Mouse (Mus musculus) liver, postnatal 0 days (tissue): Measurements from ENCODE around the gene Zbtb7b. TPM values are rescaled to one million over a fixed set of nuclear protein-coding genes. Genes with fewer than 3 reads are reported as not detected.

Experiments used
- ATAC-seq: fragments of 200-750 bp; cut with Nextera tagmentation; 2 replicates; pipeline ENCODE4 v1.8.0; 2017; ENCODE audit warnings: mild to moderate bottlenecking, moderate library complexity
- DNase-seq: peaks from one replicate; pipeline ENCODE4 v3.0.0-alpha.2; 2016
- H3K27ac ChIP-seq: fragments of 300-500 bp; sonication (generic); 2 replicates; pipeline ENCODE4 v1.5.1; 2014; ENCODE audit warnings: antibody characterized with exemption, moderate library complexity, mild to moderate bottlenecking, low read depth
- H3K27me3 ChIP-seq: fragments of 300-500 bp; sonication (generic); 2 replicates; pipeline ENCODE4 v1.6.1; 2014; ENCODE audit warnings: low read length, control low read depth, mixed read lengths; ENCODE audit not compliant: insufficient read depth
- H3K36me3 ChIP-seq: fragments of 300-500 bp; sonication (generic); replicated peaks from 2 replicates; pipeline ENCODE4 v1.6.1; 2014; ENCODE audit warnings: mild to moderate bottlenecking, control low read depth, low read length, moderate library complexity, mixed read lengths; ENCODE audit not compliant: insufficient read depth
- H3K4me1 ChIP-seq: fragments of 300-500 bp; sonication (generic); 2 replicates; pipeline ENCODE4 v1.6.1; 2014; ENCODE audit warnings: antibody characterized with exemption, mild to moderate bottlenecking, control low read depth; ENCODE audit not compliant: insufficient read depth
- H3K4me2 ChIP-seq: fragments of 300-500 bp; sonication (generic); 2 replicates; pipeline ENCODE4 v1.6.1; 2014; ENCODE audit warnings: low read depth, mild to moderate bottlenecking, low read length, moderate library complexity, mixed read lengths
- H3K4me3 ChIP-seq: fragments of 300-500 bp; sonication (generic); 2 replicates; pipeline ENCODE4 v1.5.1; 2014; ENCODE audit warnings: low read depth, low read length
- H3K9ac ChIP-seq: fragments of 300-500 bp; sonication (generic); replicated peaks from 2 replicates; pipeline ENCODE4 v1.6.1; 2014; ENCODE audit warnings: mild to moderate bottlenecking, moderate library complexity
- H3K9me3 ChIP-seq: fragments of 300-500 bp; sonication (generic); 2 replicates; pipeline ENCODE4 v1.6.1; 2016; ENCODE audit warnings: mild to moderate bottlenecking, control low read depth, low read length, mixed read lengths
- CTCF ChIP-seq: sonication (generic); IDR thresholded peaks from 2 replicates; pipeline ENCODE4 v1.5.1; 2016; ENCODE audit warnings: antibody characterized with exemption, low read depth
- EP300 ChIP-seq: IDR thresholded peaks from 2 replicates; pipeline ENCODE4 v1.6.1; 2016; ENCODE audit warnings: antibody characterized with exemption, low read depth, mild to moderate bottlenecking
- WGBS: fragments of 180-500 bp; shearing (Covaris S2); extraction: QIAGEN DNeasy Blood & Tissue Kit; methylation state at CpG from one replicate; pipeline ENCODE4 v1.1.7; 2014; ENCODE audit not compliant: insufficient replicate concordance; 5-methylcytosine and 5-hydroxymethylcytosine counted together
- polyA plus RNA-seq: library from polyadenylated mRNA; unstranded; fragments of >200 nt; fragmentation: Nextera tagmentation; extraction: Ambion mirVana; gene quantifications from 2 replicates; pipeline ENCODE4 v1.2.1, GENCODE M21; 2015

Zbtb7b gene
- polyA plus RNA-seq, 1 experiment from 2014 or later: 4.1 TPM

DNA sequence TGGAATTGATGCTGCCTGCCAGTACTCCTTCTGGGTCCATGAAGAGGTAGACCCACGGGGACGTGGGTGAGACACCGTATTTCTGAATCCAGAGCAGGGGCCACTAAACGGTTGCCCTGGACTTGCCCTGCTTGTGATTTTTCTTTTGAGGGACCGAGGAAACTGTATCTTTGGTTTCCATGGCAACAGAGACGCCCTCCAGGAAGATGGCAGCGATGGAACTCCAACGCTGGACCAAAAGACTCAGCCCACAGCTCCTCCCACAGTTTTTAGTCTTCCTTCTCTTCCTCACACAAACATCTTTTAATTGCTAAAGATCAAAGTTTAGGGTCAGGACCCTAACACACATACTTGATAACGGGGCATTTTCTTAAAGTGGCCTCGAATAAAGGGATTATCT lies 62.6 kb downstream of the Zbtb7b start:
- H3K27me3 ChIP-seq: peaks cover 20% of the 10 kb centered on the region
- no peaks in the 10 kb centered on the region for H3K4me1 ChIP-seq
- ATAC-seq (no peak), DNase-seq (no peak)
- no peaks in the 10 kb centered on the region for H3K36me3 ChIP-seq
- no peak overlapping the region for H3K9ac ChIP-seq
- H3K4me2 ChIP-seq: no peak overlapping the region
- H3K27ac ChIP-seq: no peak overlapping the region
- H3K9me3 ChIP-seq: no peaks in the 10 kb centered on the region
- H3K4me3 ChIP-seq: no peak overlapping the region
- WGBS: 63% methylated on average over 10 of the region's 10 CpGs
- TF ChIP-seq CTCF (no peak), EP300 (no peak)

DNA sequence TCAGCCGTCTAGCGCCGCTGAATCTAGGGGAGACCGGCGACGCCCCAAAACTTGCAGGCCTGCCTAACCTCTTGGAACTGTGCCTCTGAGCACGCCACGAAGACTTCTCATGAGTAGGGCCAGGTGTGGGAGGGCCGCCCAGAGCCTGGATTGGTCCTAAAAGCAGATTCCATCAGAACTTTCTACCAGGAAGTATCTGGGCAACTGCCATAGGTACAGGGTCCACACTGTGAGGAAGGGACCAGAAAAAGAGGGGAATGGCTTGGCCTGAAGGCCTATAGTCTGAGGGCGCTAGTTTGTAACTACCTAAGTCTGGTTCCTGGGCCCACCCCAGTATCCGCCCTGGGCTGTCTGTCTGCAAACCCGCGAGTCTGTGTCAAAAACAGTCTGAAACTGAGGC lies 63.0 kb downstream of the Zbtb7b start:
- no peak for ATAC-seq
- no peak overlapping the region for H3K27ac ChIP-seq
- 74% methylated on average over 13 of the region's 13 CpGs for WGBS

DNA sequence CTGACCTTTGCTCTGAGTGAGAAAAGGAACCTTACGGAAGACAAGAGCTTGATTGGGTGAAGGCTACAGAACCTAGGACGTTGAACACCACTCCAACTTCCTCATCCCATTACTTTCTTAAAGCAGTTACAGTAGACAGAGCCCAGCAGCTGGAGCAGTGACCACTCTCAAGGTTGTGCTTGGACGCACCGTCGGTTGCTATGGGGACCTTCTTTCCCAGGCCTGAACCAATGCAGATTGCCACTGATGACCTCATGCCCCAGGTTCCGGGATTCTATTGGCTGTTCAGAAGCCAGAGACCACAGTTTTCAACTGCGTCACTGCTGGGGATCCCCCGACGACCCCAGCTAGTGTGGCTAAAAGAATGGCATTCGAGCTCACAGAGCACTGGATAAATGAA lies 63.6 kb downstream of the Zbtb7b start:
- Histone ChIP-seq H3K36me3 (no peaks in the 10 kb centered on the region), H3K9me3 (no peaks in the 10 kb centered on the region), H3K9ac (no peak overlapping the region), H3K4me3 (no peak overlapping the region), H3K27me3 (peaks cover 20% of the 10 kb centered on the region), H3K27ac (no peak overlapping the region), H3K4me1 (no peaks in the 10 kb centered on the region), H3K4me2 (no peak overlapping the region)
- WGBS: 26% methylated on average over 10 of the region's 10 CpGs
- ATAC-seq (no peak), DNase-seq (no peak)
- TF ChIP-seq CTCF (no peak), EP300 (no peak)

More for the DNA sequence above, 63.0 kb downstream of the Zbtb7b start:
- Histone ChIP-seq H3K4me3 (no peak overlapping the region), H3K9ac (no peak overlapping the region), H3K4me1 (no peaks in the 10 kb centered on the region), H3K4me2 (no peak overlapping the region), H3K9me3 (no peaks in the 10 kb centered on the region), H3K36me3 (no peaks in the 10 kb centered on the region), H3K27me3 (peaks cover 20% of the 10 kb centered on the region)
- TF ChIP-seq EP300 (no peak), CTCF (no peak)
- no peak for DNase-seq

DNA sequence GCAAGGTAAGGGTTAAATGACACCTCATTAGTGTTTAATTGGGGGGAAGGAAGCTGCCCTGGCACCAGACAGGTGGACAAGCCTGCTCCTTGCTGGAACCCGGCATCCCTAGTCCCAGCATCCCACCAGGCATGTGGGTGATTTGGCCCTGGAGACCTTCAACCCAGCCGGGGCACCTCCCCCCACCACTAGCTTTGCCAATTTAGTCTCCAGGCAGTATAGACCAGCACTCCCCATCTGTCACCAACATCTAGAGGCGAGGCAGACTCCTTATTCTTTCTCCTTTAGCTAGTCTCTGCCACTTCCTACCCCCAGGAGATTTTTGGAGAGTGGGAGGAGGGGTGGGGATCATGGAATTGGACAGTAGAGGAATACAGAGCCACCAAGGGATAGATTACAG lies 64.2 kb downstream of the Zbtb7b start:
- Histone ChIP-seq H3K27ac (no peak overlapping the region), H3K9me3 (no peaks in the 10 kb centered on the region), H3K36me3 (no peaks in the 10 kb centered on the region), H3K27me3 (peaks cover 20% of the 10 kb centered on the region), H3K9ac (no peak overlapping the region), H3K4me2 (no peak overlapping the region), H3K4me3 (no peak overlapping the region), H3K4me1 (no peaks in the 10 kb centered on the region)
- DNase-seq: no peak
- TF ChIP-seq CTCF: no peak
- no peak for TF ChIP-seq EP300
- 51% methylated on average over 3 of the region's 3 CpGs for WGBS
- no peak for ATAC-seq

DNA sequence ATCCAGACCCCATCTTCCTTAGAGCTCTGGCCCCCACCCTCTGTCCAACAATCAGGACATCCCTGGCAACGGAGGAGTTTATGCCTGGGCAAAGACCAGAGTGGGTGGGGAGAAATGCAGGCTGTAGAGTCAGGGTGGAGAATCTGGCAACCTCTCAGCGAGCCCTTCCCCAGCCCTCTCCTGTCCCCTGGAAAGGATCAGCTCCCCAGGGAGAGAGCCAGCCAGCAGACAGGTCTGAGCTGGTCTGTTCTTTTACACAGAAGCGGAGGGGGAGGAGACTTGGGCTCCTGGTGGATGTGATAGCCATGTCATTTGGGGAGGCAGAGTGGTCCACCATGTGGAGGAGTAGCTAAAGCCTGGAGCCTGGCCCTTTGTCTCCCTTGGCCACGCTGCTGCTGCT lies 66.0 kb downstream of the Zbtb7b start:
- H3K4me3 ChIP-seq: no peak overlapping the region
- TF ChIP-seq EP300 (no peak), CTCF (no peak)
- no peak overlapping the region for H3K27ac ChIP-seq
- H3K4me1 ChIP-seq: no peaks in the 10 kb centered on the region
- H3K9me3 ChIP-seq: no peaks in the 10 kb centered on the region
- WGBS: 38% methylated on average over 4 of the region's 4 CpGs
- no peak overlapping the region for H3K4me2 ChIP-seq
- peaks cover 29% of the 10 kb centered on the region for H3K27me3 ChIP-seq
- ATAC-seq: no peak
- H3K9ac ChIP-seq: no peak overlapping the region
- H3K36me3 ChIP-seq: no peaks in the 10 kb centered on the region
- no peak for DNase-seq

Other genes starting within 250 kb of the Zbtb7b start
- 0.19 and 0.49 TPM in 2 replicates for gene Hcn3, start 234.6 kb downstream of the Zbtb7b start, polyA plus RNA-seq
- gene Clk2, start 230.0 kb downstream of the Zbtb7b start, polyA plus RNA-seq: 5.0 and 5.7 TPM in 2 replicates
- 50.1 and 52.2 TPM in 2 replicates for gene Scamp3, start 217.3 kb downstream of the Zbtb7b start, polyA plus RNA-seq
- 1.4 and 2.1 TPM in 2 replicates for gene Fam189b, start 211.6 kb downstream of the Zbtb7b start, polyA plus RNA-seq
- gene Gba, start 191.8 kb downstream of the Zbtb7b start, polyA plus RNA-seq: 25.8 and 26.3 TPM in 2 replicates
- 1.3 and 1.8 TPM in 2 replicates for gene Thbs3, start 179.6 kb downstream of the Zbtb7b start, polyA plus RNA-seq
- 105 and 111 TPM in 2 replicates for gene Mtx1, start 167.7 kb downstream of the Zbtb7b start, polyA plus RNA-seq
- 0.40 and 0.56 TPM in 2 replicates for gene Muc1, start 165.7 kb downstream of the Zbtb7b start, polyA plus RNA-seq
- gene Krtcap2, start 148.8 kb downstream of the Zbtb7b start, polyA plus RNA-seq: 141 TPM in 2 replicates
- gene Trim46, start 148.5 kb downstream of the Zbtb7b start, polyA plus RNA-seq: 0.06 and 0.21 TPM in 2 replicates
- 63.2 and 73.2 TPM in 2 replicates for gene Dpm3, start 135.4 kb downstream of the Zbtb7b start, polyA plus RNA-seq
- 18.3 and 19.6 TPM in 2 replicates for gene Slc50a1, start 124.2 kb downstream of the Zbtb7b start, polyA plus RNA-seq
- 22.1 and 27.8 TPM in 2 replicates for gene Efna1, start 113.6 kb downstream of the Zbtb7b start, polyA plus RNA-seq
- gene Efna3, start 71.8 kb downstream of the Zbtb7b start, polyA plus RNA-seq: not detected in 2 replicates
- 0.36 and 0.56 TPM in 2 replicates for gene Efna4, start 56.7 kb downstream of the Zbtb7b start, polyA plus RNA-seq
- gene Adam15, start 44.8 kb downstream of the Zbtb7b start, polyA plus RNA-seq: 9.1 and 9.2 TPM in 2 replicates
- gene Dcst2, start 32.8 kb downstream of the Zbtb7b start, polyA plus RNA-seq: 0.05 TPM in 1 of 2 replicates, not detected in the other
- 0.13 and 0.15 TPM in 2 replicates for gene Dcst1, start 29.5 kb downstream of the Zbtb7b start, polyA plus RNA-seq
- gene Lenep, start 8.0 kb upstream of the Zbtb7b start, polyA plus RNA-seq: not detected in 2 replicates
- gene Flad1, start 17.1 kb upstream of the Zbtb7b start, polyA plus RNA-seq: 18.8 and 20.0 TPM in 2 replicates
- 130 and 141 TPM in 2 replicates for gene Cks1b, start 23.6 kb upstream of the Zbtb7b start, polyA plus RNA-seq
- 23.8 and 24.7 TPM in 2 replicates for gene Shc1, start 23.7 kb upstream of the Zbtb7b start, polyA plus RNA-seq
- 5.9 and 6.9 TPM in 2 replicates for gene Pygo2, start 35.4 kb upstream of the Zbtb7b start, polyA plus RNA-seq
- gene Pbxip1, start 41.9 kb upstream of the Zbtb7b start, polyA plus RNA-seq: 9.4 and 9.8 TPM in 2 replicates
- gene Pmvk, start 59.8 kb upstream of the Zbtb7b start, polyA plus RNA-seq: 13.4 and 13.8 TPM in 2 replicates
- gene Kcnn3, start 125.4 kb upstream of the Zbtb7b start, polyA plus RNA-seq: 0.04 TPM in 2 replicates